Mouse (Mus musculus) bone marrow, adult 2 months (tissue): Measurements from ENCODE around the gene Helz.
"Not testable (repeated sequence)": the region's sequence is repeated elsewhere in the genome, so short reads cannot be mapped to it uniquely, and the experiment has no call there.

ENCODE experiments used
- CTCF ChIP-seq: fragments of 200-500 bp; IDR thresholded peaks from 2 replicates; pipeline ENCODE4 v1.5.1; 2011; ENCODE audit warnings: low read length, control low read depth; ENCODE audit not compliant: control insufficient read depth, insufficient read depth
- POLR2A ChIP-seq: fragments of 200-500 bp; IDR thresholded peaks from 2 replicates; pipeline ENCODE4 v1.6.1; 2011; ENCODE audit warnings: low read depth, mild to moderate bottlenecking, control low read depth, low read length, borderline replicate concordance; ENCODE audit not compliant: control insufficient read depth

- TF ChIP-seq POLR2A = not testable (repeated sequence)
- TF ChIP-seq CTCF = peak; percentile 83
Observed at GRCm38 (mm10) chr11:107511954-107512353, 35.8 kb upstream of the Helz start.
